Mouse (Mus musculus): Measurements from ENCODE around the gene C3ar1. TPM values are rescaled to one million over a fixed set of nuclear protein-coding genes. Genes with fewer than 3 reads are reported as not detected.

C3ar1 gene
- 3.0 and 4.0 TPM in 2 replicates for polyA plus RNA-seq (2015; fragmentation: Nextera tagmentation; extraction: Ambion mirVana)

DNA sequence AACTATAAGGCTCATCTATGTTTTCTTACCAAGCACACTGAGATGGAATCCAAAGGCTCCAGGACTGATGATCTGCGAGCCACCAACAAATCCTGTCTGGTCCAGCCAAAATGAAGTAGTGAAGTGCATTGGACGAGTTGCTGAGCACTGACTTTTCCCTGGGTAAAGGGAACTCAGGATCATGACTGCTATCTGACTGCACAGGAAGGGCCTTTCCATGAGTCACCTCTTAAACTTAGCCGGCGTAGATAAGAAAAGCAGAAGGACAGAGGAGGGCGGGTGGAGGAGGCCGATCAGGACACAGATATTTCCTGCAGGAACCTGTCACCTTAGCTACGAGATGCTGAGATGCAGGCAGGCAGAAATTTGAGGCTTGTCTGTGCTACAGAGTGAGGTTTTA is at the start of gene C3ar1:
Gene C3ar1 (minus strand): TSS at position 207 of the 400 bp plus-strand sequence.

DNA sequence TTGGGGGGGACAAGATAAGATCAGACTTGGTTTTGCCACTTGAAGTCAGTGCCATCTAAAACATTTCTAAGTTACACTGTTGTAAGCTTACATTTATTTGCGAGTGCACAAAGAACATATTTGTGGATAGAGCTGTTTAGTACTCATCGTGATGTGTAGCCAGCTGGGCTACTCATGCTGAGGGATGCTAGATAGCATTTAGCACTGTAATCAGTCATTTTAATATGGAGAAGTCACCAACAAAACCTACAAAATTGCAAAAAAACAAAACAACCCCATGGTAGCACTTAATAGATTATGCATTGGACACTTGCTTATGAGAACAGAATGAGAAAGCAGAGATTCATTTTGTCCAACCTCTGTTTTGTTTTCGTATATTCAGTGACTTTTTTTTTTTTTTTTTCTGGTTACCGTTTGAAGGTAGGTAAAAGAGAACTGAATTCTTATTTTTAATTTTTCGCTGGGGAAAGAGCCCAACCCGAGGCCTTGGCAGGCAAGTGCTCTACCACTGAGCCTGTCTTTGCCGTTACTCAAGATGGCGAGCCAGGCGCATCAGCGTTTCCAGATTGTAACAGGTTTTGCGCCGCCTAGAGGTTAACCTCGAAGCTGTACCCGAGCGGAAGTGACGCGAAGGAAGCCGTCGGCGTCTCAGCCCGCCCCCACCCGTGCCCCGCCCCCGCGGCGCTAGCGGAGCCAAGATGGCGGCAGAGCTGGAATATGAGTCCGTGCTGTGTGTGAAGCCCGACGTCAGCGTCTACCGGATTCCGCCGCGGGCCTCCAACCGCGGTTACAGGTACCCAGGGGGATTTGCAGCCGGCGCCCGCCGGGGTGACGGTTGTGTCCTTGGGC is 18.1 kb upstream of the C3ar1 start, which contains the start of gene Necap1:
Gene Necap1 (plus strand): TSS at position 604 of the 849 bp plus-strand sequence.

GRCm38 (mm10) chr6:122819306-122820070 is 36.5 kb downstream of the C3ar1 start, which contains the start of gene Foxj2:
Gene Foxj2, plus strand, starts transcription at chr6:122819914.

DNA sequence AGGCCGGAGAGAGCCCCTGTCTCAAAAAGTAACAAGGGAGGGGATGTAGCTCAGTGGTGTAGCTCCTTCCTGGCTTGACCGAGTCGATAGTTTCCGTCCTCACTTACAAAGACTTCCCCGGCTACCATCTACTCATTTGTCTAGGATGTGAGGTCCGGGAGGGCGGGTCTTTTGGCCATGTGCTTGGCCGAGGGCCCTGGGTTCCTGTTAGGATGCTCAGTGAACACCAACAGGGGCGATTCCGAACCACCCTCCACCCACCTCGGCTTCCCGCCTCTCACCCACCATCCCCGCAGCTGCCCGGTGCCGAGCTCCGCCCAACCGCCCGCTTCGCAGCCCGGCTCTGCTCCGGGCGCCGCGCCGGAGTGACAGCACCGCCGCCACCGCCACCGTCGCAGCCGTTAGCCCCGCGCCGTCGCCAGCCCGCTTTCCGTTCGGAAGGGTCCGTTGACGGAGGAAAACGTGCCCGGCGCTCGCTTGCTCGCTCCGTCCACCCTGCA is 54.6 kb downstream of the C3ar1 start, which contains the start of gene Slc2a3:
Gene Slc2a3 (minus strand): TSS at position 340 of the 500 bp plus-strand sequence.

Small RNA genes within 50 kb of the gene (microRNA-seq; reads per million reads assigned to microRNA genes)
- gene Mir7231, result 0.21 to 0.41 reads per million in 2 experiments

Other genes with a start within 250 kb of the C3ar1 start
- not detected in 2 replicates for gene Gdf3, start 246.1 kb downstream of the C3ar1 start, polyA plus RNA-seq (2015; fragmentation: Nextera tagmentation; extraction: Ambion mirVana)
- not detected in 2 replicates for gene Dppa3, start 229.8 kb downstream of the C3ar1 start, polyA plus RNA-seq (2015; fragmentation: Nextera tagmentation; extraction: Ambion mirVana)
- gene Nanog, start 148.7 kb downstream of the C3ar1 start, polyA plus RNA-seq (2015; fragmentation: Nextera tagmentation; extraction: Ambion mirVana), result 0.06 TPM in 1 of 2 replicates, not detected in the other
- gene Slc2a3, start 54.5 kb downstream of the C3ar1 start, polyA plus RNA-seq (2015; fragmentation: Nextera tagmentation; extraction: Ambion mirVana), result 1.9 and 2.5 TPM in 2 replicates
- gene Foxj2, start 36.2 kb downstream of the C3ar1 start, polyA plus RNA-seq (2015; fragmentation: Nextera tagmentation; extraction: Ambion mirVana), result 4.7 TPM in 2 replicates
- gene Necap1, start 18.3 kb upstream of the C3ar1 start, polyA plus RNA-seq (2015; fragmentation: Nextera tagmentation; extraction: Ambion mirVana), result 37.1 and 37.5 TPM in 2 replicates
- 5.4 and 7.2 TPM in 2 replicates for gene Clec4a1, start 65.7 kb upstream of the C3ar1 start, polyA plus RNA-seq (2015; fragmentation: Nextera tagmentation; extraction: Ambion mirVana)
- 5.7 and 6.4 TPM in 2 replicates for gene Clec4a3, start 96.4 kb upstream of the C3ar1 start, polyA plus RNA-seq (2015; fragmentation: Nextera tagmentation; extraction: Ambion mirVana)
- gene Clec4a4, start 134.2 kb upstream of the C3ar1 start, polyA plus RNA-seq (2015; fragmentation: Nextera tagmentation; extraction: Ambion mirVana), result 0.28 TPM in 1 of 2 replicates, not detected in the other
- gene Clec4b1, start 193.8 kb upstream of the C3ar1 start, polyA plus RNA-seq (2015; fragmentation: Nextera tagmentation; extraction: Ambion mirVana), result not detected in 2 replicates